Mouse (Mus musculus) macrophage (primary cell): Measurements from ENCODE around the gene Abcg1. TPM values are rescaled to one million over a fixed set of nuclear protein-coding genes. Genes with fewer than 3 reads are reported as not detected.

ENCODE experiments used
- H3K27ac ChIP-seq: fragments of 350-480 bp; formaldehyde crosslinking; 2 replicates; pipeline ENCODE4 v1.9.0; 2021
- H3K36me3 ChIP-seq: fragments of 350-480 bp; formaldehyde crosslinking; 2 replicates; pipeline ENCODE4 v1.9.0; 2021; ENCODE audit errors: inconsistent target
- H3K4me3 ChIP-seq: fragments of 350-480 bp; formaldehyde crosslinking; 2 replicates; pipeline ENCODE4 v1.9.0; 2021; ENCODE audit errors: inconsistent target
- H3K79me2 ChIP-seq: fragments of 350-480 bp; formaldehyde crosslinking; 2 replicates; pipeline ENCODE4 v1.9.0; 2021; ENCODE audit errors: inconsistent target
- WGBS: methylation state at CpG from one replicate; pipeline ENCODE4 v1.1.7; 2026; ENCODE audit warnings: inconsistent platforms; ENCODE audit not compliant: missing documents; 5-methylcytosine and 5-hydroxymethylcytosine counted together
- polyA plus RNA-seq: library from polyadenylated mRNA; stranded (reverse); fragments of 250-400 nt; gene quantifications from 3 replicates; pipeline ENCODE4 v1.2.4, GENCODE M21; 2018; ENCODE audit warnings: inconsistent platforms

The Abcg1 gene
- polyA plus RNA-seq, 1 experiment from 2014 or later: 132 TPM

DNA sequence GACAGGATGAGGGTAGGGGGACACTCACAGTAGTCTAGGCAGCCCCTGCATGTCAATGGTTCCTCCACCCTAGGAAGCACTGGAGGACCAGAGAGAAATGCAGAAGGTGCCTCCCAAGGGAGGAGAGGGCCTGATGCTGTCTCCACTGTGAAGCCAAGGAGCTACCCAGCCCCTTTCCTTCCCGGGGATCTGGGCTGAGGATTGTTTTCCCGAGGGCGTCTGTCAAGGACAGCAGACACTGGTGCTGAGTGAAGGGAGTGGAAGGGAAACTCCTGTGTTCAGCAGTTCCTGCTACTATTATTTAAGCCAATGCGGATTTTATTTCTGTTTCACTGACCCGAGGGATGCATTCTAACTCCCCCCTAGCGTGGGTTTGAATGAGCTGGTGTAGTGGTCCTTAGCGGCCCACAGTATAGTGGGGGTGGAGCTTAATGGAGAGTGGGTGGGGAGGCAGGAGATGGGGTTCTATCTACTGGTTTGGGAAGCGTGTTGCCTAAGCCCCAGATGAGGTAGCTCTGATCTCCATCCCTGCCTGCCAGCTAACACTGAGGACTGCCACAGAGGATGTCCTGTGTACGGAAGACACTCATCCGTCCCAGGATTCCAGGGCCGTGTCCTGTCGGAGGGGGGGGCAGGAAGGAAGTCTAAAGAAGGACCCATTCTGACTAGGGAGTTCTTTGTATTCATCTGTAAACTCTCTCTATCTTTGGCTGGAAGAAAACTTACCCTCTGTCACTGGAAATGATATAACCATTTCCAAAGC is 21.8 kb downstream of the Abcg1 start:
- WGBS: 90% methylated on average over 12 of the region's 12 CpGs
- peaks cover 100% of the 10 kb centered on the region for H3K79me2 ChIP-seq
- H3K27ac ChIP-seq: no peak overlapping the region
- no peak overlapping the region for H3K4me3 ChIP-seq
- peaks cover 41% of the 10 kb centered on the region for H3K36me3 ChIP-seq

DNA sequence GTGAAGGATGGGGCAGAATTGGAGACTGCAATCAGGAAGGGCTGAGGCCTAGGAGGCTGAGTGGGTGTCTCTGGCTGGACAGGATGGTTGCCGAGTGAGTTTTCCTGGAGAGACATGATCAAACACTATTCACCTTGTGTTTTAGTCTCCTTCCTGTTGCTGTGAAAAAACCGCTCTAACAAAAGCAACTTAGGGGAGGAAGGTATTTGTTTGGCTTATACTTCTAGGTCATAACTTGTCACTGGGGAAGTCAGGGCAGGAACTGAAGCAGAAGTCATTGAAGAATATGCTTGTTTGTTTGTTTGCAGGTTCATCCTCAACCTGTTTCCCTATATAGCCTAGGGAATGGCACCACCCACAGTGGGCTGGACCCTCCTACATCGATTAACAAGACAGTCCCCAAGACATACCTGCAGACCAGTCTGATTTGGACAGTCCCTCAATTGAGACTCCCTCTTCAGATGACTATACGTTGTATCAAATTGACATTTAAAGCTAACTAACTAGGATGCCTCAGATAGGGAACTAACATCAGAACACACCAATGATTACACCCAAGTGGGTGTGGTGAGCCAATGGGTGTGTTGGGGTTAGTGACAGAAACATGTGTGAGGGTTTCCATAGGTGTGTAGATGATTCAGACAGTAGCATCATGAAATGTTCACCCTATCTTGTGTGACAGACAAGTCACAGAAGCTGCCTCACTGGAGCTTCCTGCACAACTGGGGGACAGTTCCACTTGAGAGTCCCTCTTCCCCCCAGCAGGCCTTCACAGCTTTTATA is 25.0 kb downstream of the Abcg1 start:
- Histone ChIP-seq H3K27ac (no peak overlapping the region), H3K4me3 (no peak overlapping the region), H3K36me3 (peaks cover 53% of the 10 kb centered on the region), H3K79me2 (peaks cover 100% of the 10 kb centered on the region)
- 100% methylated on average over 3 of the region's 4 CpGs for WGBS

DNA sequence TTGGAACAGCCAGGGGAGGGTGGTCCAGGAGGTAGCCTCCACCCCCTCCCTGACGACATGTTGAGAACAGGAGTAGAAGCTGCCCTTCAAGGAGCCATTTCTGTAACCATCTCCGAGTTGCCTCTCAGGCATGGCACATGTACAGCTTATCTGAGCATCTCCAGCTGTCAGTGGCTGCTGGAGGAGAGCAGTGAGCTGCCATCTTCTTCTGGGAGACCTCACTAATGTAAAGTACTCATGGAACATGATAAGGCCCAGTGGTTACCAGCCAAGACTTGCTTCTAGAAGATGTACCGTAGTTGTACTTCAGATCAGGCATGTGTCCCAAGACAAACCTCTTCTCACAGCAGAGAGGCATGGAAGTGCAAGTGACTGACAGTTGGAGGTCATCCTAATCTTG is 28.0 kb downstream of the Abcg1 start:
- H3K4me3 ChIP-seq: no peak overlapping the region
- no peak overlapping the region for H3K27ac ChIP-seq
- peaks cover 100% of the 10 kb centered on the region for H3K79me2 ChIP-seq
- H3K36me3 ChIP-seq: peaks cover 41% of the 10 kb centered on the region
- WGBS: 90% methylated on average over 3 of the region's 3 CpGs

DNA sequence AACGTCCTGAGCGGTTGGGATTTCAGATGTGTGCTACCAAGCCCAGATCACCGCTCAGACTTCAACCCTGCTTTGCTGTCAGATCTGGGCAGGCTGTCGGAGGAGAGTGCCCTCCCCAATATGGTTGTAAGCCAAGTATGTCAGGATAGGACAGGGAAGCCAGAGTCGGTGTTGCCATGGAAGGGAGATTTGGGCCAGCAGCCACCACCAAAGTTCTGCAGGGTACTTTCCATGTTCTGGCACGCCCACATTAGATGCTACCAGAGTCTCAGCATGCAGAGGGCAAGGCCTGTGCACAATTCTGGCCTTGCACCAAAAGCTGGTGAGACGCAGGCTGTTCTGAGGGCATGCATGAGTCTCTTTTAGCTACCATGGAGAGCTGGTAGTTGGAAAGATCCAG is 28.7 kb downstream of the Abcg1 start:
- Histone ChIP-seq H3K36me3 (peaks cover 48% of the 10 kb centered on the region), H3K79me2 (peaks cover 100% of the 10 kb centered on the region), H3K27ac (no peak overlapping the region), H3K4me3 (no peak overlapping the region)
- WGBS: 96% methylated on average over 7 of the region's 7 CpGs

DNA sequence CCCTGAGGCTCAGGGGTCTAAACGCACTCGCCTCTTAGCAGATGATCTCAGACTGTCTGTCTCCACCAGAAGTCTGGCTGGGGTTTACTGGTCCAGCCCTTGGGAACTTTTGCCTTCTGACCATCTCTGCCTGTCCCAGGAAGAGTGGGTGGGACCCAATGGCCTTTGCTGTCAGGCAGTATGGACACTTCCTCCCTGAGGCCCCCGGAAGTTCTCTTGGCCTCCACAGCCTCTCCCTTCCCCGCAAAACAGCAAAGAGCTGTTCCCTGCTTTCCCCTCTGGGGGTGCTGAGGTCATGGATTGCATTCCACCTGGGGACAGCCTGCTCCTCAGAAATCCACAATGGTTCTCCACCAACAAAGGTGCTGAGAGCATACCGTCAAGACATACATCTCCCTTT is 31.2 kb downstream of the Abcg1 start:
- H3K79me2 ChIP-seq: peaks cover 99% of the 10 kb centered on the region
- H3K4me3 ChIP-seq: no peak overlapping the region
- H3K36me3 ChIP-seq: peaks cover 54% of the 10 kb centered on the region
- WGBS: 54% methylated on average over 5 of the region's 5 CpGs
- no peak overlapping the region for H3K27ac ChIP-seq

DNA sequence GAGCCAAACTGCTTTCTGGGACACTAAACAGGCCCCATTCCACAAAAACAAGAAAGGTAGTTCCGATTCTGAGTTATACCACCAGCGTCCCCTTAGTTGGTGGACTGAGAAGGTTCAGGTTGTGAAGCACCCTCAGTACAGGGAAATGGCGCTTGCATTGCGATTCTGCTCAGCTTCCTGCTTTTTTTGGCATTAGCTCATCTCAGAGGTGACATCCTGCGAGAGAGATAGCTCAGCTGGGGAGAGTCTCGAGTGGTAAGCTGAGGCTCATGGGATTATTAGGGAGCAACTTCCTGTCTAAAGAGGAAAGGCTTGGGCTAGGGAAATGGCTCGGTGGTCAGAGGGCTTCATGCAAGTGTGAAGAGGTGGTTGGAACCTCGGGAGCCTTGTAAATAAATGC is 32.4 kb downstream of the Abcg1 start:
- 63% methylated on average over 8 of the region's 8 CpGs for WGBS
- Histone ChIP-seq H3K79me2 (peaks cover 89% of the 10 kb centered on the region), H3K27ac (0 out of 2 replicates have a peak overlapping the region, but pooled peaks have one; percentile 7), H3K36me3 (peaks cover 57% of the 10 kb centered on the region), H3K4me3 (no peak overlapping the region)

DNA sequence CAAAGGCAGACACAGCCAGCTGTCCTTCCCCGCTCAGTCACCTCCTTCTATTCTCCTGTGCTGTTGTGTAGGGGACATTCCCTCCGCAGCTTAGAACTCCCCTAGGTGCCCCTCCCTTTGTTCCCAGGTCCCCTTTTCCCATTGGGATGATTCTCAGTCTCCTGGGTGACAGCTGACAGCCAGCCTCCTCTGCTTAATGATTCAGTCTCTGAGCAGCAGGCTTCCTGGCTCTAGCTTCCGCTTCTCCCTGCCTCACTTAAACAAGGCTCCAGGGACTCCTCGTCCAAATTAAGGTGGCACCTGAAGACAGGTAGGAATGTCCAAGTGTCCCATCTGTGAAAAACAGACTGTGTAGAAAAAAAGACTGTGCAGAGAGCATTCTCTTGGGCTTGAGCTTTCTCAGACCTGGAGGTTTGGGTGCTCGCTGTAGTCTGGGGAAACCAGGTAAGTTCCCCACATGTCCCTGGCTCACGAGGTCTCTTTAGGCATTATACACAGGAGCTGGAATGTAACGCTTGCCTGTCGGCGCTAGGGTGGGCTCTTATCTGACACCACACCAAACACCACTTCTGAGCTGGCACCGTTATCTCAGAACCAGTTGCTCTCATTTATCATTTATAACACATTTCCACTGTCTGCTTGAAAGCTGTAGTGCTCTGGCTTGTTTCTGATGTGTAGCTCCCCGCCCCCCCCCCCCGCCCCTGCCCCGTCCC is 33.7 kb downstream of the Abcg1 start:
- Histone ChIP-seq H3K79me2 (peaks cover 76% of the 10 kb centered on the region), H3K27ac (no peak overlapping the region), H3K36me3 (peaks cover 70% of the 10 kb centered on the region), H3K4me3 (no peak overlapping the region)
- WGBS: 90% methylated on average over 12 of the region's 13 CpGs

DNA sequence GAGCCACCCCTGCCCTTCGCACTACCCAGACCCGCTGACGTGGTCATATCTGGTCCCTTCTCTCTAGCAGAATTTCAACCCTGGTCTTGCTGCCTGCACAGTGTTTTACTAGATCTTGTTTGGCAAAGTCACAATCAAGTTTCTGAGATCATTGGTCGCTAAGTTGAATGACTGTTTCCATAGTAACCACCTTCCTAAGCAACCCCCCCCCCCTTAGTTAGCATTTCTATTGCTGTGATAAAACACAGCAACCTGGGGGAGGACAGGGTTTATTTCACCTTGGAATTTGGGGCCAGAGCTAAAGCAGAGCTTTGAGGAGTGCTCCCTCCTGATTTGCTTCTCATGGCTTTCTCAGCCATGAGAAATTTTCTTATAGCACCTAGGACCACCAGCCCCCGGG is 37.3 kb downstream of the Abcg1 start:
- peaks cover 39% of the 10 kb centered on the region for H3K79me2 ChIP-seq
- H3K27ac ChIP-seq: no peak overlapping the region
- peaks cover 96% of the 10 kb centered on the region for H3K36me3 ChIP-seq
- H3K4me3 ChIP-seq: no peak overlapping the region
- WGBS: 91% methylated on average over 5 of the region's 5 CpGs

DNA sequence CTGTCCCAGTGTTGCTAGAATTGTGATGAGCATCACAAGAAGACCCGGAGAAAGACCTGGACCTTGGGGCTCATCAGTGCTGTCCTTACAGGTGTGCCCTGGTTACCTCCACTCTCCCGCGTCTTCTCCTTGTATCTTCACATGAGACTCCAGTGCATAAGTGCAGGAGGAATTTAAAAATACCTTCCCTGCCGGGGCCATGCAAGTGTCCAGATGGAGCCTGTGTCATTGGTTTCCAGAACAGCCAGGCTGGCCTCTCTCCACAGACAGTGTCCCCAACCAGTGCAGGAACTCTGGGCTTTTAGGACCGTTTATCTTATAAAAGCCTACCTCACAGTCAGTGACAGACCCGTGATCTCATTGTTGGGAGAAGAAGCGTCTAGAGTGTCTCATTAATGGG is 38.1 kb downstream of the Abcg1 start:
- Histone ChIP-seq H3K36me3 (peaks cover 99% of the 10 kb centered on the region), H3K27ac (no peak overlapping the region), H3K4me3 (no peak overlapping the region), H3K79me2 (peaks cover 32% of the 10 kb centered on the region)
- 94% methylated on average over 7 of the region's 7 CpGs for WGBS

DNA sequence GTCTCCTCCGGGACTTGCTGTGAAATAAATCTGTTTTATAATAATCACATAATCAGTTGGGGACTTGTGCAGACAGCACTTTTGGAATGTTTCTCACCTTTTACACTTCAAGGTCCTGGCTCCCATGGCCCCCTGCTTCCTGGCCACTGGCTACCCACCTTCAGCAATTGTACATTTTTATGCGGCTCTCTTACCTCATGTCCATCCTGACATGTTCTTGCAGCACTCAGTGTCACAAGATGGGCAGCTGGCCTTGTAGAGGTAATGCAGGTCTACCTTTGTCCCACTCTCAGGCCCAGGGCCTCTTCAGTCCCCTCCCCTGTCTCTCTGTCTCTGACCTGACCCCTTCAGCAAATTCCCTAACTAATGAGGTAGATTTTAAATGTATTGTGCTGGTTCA is 39.4 kb downstream of the Abcg1 start:
- no peak overlapping the region for H3K27ac ChIP-seq
- 100% methylated on average over 2 of the region's 2 CpGs for WGBS
- H3K4me3 ChIP-seq: no peak overlapping the region
- H3K36me3 ChIP-seq: peaks cover 100% of the 10 kb centered on the region
- H3K79me2 ChIP-seq: peaks cover 18% of the 10 kb centered on the region; the same call in 1 of the 2 replicates

DNA sequence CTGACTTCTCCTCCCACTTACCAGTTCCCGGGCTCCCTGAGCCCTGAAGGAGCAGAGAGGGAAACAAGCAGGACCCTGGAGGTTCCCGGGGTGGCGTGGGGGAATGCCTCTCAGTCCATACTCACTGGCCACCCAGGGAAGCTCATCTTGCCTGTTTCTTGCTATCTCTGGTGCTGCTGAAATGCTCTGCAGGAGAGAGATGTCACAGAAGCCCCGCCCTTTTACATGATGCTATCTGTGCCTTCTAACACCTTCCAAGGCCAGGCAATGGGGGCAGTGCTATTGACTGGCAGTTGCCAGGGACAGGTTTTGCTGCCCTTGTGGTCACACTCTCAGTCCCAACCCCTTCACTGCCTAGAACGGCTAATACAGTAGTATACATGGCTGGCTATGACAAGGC is 41.3 kb downstream of the Abcg1 start:
- H3K36me3 ChIP-seq: peaks cover 100% of the 10 kb centered on the region
- WGBS: 94% methylated on average over 5 of the region's 5 CpGs
- H3K27ac ChIP-seq: no peak overlapping the region
- no peak overlapping the region for H3K4me3 ChIP-seq
- peaks cover under 1% of the 10 kb centered on the region; the same call in 1 of the 2 replicates for H3K79me2 ChIP-seq

DNA sequence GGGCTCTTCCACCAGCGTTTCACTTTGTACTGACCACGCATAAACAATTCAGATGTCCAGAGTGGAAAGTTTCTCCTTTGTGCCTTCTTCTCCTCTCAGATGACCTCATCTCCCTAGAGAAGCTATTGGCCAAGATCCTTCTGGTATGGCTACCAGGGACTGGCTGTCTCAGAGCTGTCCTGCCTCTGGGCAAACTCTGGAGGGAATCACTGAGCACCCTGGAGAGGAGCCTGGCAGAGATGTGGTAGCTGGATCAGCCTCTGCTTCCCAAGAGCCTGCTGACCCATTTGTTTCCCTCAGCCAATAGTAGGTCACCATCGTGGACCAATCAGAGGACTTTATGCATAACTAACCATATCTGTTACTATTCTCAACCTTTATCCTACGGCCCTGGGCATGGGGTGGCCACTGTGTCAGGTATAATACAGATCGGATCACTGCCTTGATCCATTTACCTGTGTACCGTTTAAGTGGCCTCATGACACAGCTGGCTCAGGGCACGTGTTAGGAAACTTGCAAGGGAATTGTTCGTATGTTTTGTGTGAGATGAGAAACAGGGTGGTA is 45.6 kb downstream of the Abcg1 start:
- 87% methylated on average over 7 of the region's 8 CpGs for WGBS
- H3K27ac ChIP-seq: no peak overlapping the region
- H3K36me3 ChIP-seq: peaks cover 100% of the 10 kb centered on the region
- H3K4me3 ChIP-seq: no peak overlapping the region
- H3K79me2 ChIP-seq: no peaks in the 10 kb centered on the region

DNA sequence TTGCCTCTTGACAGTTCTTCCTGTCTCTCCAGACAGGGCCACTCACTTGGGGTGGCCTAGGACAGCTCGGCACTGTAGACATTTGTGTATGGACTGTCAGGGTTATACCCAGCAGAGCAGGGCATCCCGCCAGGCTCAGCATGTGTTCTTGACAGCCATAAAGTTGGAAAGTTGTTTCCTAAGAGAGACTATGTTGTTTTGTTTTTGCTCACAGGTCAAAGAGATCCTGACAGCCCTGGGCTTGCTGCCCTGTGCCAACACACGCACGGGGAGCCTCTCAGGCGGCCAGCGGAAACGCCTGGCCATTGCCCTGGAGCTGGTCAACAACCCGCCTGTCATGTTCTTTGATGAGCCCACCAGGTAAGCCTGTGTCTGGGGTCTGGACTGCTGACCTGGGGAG is 46.3 kb downstream of the Abcg1 start:
- WGBS: 95% methylated on average over 8 of the region's 8 CpGs
- H3K36me3 ChIP-seq: peaks cover 100% of the 10 kb centered on the region

DNA sequence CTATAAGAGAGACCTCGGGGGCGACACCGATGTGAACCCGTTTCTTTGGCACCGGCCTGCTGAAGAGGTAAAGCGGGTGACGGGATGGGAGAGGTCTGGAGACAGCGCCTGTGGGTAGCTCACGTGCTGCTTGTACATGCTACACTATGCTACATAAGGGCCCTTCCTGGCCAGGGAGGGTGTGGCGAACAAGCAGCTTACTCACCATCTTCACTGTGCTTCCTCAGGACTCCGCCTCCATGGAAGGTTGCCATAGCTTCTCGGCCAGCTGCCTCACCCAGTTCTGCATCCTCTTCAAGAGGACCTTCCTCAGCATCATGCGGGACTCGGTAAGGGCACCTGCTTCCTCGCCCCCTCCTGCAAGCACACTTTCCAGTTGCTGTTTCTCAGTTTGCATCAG is 50.9 kb downstream of the Abcg1 start:
- WGBS: 85% methylated on average over 15 of the region's 15 CpGs
- Histone ChIP-seq H3K4me3 (no peak overlapping the region), H3K27ac (no peak overlapping the region), H3K36me3 (peaks cover 100% of the 10 kb centered on the region), H3K79me2 (no peaks in the 10 kb centered on the region)

More for the DNA sequence above, 46.3 kb downstream of the Abcg1 start:
- H3K27ac ChIP-seq: no peak overlapping the region
- H3K79me2 ChIP-seq: no peaks in the 10 kb centered on the region
- no peak overlapping the region for H3K4me3 ChIP-seq
